Mouse (Mus musculus): ENCODE results near the gene Phtf1.

Gene Phtf1

GRCm38 (mm10) chr3:104019453-104019852 is 51.5 kb downstream of the Phtf1 start:
- ATAC-seq (ENCODE audit: low TSS enrichment) = no peak

- no peak for ATAC-seq (ENCODE audit: low TSS enrichment)
These were observed 52.2 kb downstream of the Phtf1 start for GRCm38 (mm10) chr3:104020101-104020500.

DNA sequence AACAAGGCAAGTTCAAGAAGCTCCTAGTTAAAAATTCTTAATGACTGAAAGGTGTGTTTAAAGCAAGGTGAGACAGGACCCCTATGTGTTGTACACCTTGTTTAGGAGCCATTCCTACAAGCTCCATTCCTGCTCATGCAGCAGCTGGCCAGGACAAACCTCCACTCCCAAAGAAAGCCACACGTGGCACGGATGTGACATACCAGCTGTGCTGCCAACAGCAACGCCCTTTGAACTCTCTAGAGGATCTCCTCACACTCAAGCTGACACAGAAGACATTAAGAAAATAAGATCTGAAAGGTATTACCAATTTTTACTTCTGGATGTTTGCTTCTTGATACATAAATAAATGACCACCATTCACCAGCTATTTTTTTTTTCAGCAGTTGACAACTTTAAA is 59.0 kb downstream of the Phtf1 start:
- ATAC-seq (ENCODE audit: low TSS enrichment) = no peak

- no peak for ATAC-seq (ENCODE audit: low TSS enrichment)
These were observed 64.2 kb downstream of the Phtf1 start for GRCm38 (mm10) chr3:104032086-104032485.

GRCm38 (mm10) chr3:104032747-104033146 is 64.8 kb downstream of the Phtf1 start:
- ATAC-seq (ENCODE audit: low TSS enrichment) = no peak

- ATAC-seq (ENCODE audit: low TSS enrichment) = peak; percentile 98
These were observed 91.2 kb downstream of the Phtf1 start for GRCm38 (mm10) chr3:104059001-104059622.

GRCm38 (mm10) chr3:104069395-104069794 is 101.5 kb downstream of the Phtf1 start:
- no peak for ATAC-seq (ENCODE audit: low TSS enrichment)
